Mouse (Mus musculus) layer of hippocampus, adult 18-20 months (tissue): ENCODE measurements at regions not wholly inside any gene's neighbourhood (a gene's known extent, or its start where the extent isn't known, plus 50 kb on each side); places are given as distances from the start of the nearest gene placed in this dataset.

ENCODE experiments used
- DNase-seq, 2 experiments: peaks; one replicate each; pipeline ENCODE4 v3.0.0; 2022; ENCODE audit warnings: low spot score in 2 of 2

- DNase-seq: peak; percentile 6 to 50
Measured at GRCm38 (mm10) chr8:15734461-15734860, 688.6 kb upstream of the BB014433 start.

GRCm38 (mm10) chr8:15731324-15731723 lies 685.4 kb upstream of the BB014433 start:
- no peak for DNase-seq

- peak; percentile 43 to 79 for DNase-seq
Measured at GRCm38 (mm10) chr8:15729075-15729474, 683.2 kb upstream of the BB014433 start.

GRCm38 (mm10) chr8:15726310-15726709 lies 680.4 kb upstream of the BB014433 start:
- DNase-seq: no peak
